Mouse (Mus musculus): ENCODE results near the gene Rubcnl. TPM values are rescaled to one million over a fixed set of nuclear protein-coding genes. Genes with fewer than 3 reads are reported as not detected.
A peak's percentile ranks its signal among the peaks of the same experiment; 100 is the strongest.

Rubcnl gene
- total and polyA plus RNA-seq, 3 experiments = 0.04 to 0.06 TPM; not detected in 1

DNA sequence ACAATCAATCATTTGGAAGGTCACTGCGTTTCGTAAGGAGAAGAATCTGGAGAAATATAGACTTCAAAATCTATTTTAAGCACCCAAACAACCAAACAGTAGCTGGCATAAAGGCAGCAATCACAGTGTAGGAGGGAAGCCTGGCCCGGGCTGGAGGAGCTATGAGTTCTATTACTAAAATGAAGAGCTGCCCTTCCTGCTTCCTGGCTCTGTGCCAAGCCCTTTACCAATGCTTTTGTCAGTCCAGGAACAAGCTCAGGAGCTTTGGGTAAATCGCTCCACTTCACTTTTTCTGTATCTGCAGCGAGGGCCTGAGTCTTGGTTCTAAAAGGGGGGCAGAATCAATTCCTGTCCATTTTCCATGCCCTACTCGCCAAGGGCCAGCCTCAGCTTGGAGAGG is 62.1 kb downstream of the Rubcnl start:
- Histone ChIP-seq H3K4me3 (ENCODE audit: control insufficient read depth in 1 of 2, insufficient read depth in 1 of 2, low read depth in 2 of 2, low read length in 2 of 2) (no peak overlapping the region), H3K36me3 (ENCODE audit: control insufficient read depth in 1 of 2, insufficient read depth in 2 of 2, low read length in 2 of 2) (no peaks in the 10 kb centered on the region), H3K9ac (ENCODE audit: control insufficient read depth, low read depth, low read length, poor library complexity, severe bottlenecking) (no peak overlapping the region), H3K4me1 (ENCODE audit: control insufficient read depth in 1 of 2, insufficient read depth in 2 of 2, low read length in 2 of 2) (no peaks in the 10 kb centered on the region), H3K27me3 (ENCODE audit: control insufficient read depth in 1 of 2, insufficient read depth in 2 of 2, low read length in 2 of 2) (peaks cover 0 to 2% of the 10 kb centered on the region in 2 experiments; a peak in 1 of 4 replicates), H3K9me3 (replicated peaks; ENCODE audit: insufficient read depth, low read length) (no peaks in the 10 kb centered on the region), H3K79me2 (ENCODE audit: control insufficient read depth, insufficient read depth, low read length, poor library complexity) (no peaks in the 10 kb centered on the region), H3K27ac (ENCODE audit: control insufficient read depth, low read depth, low read length) (no peak overlapping the region)
- peak; percentile 33 for DNase-seq (ENCODE audit: low read depth, low spot score)
- TF ChIP-seq SMC3 (IDR thresholded peaks at IDR 0.05; ENCODE audit: low read depth, low read length) (no peak), NELFE (IDR thresholded peaks at IDR 0.05; ENCODE audit: low read depth, low read length) (no peak), ZMIZ1 (IDR thresholded peaks at IDR 0.05; ENCODE audit: low read depth, low read length) (no peak), CTCF (IDR thresholded peaks at IDR 0.05 in 2 of 3, conservative IDR thresholded peaks at IDR 0.05 in 1 of 3; ENCODE audit: control insufficient read depth in 1 of 3, insufficient read depth in 1 of 3, low read depth in 2 of 3, low read length in 3 of 3, poor library complexity in 1 of 3, severe bottlenecking in 1 of 3) (no peak), MYB (IDR thresholded peaks at IDR 0.05; ENCODE audit: low read depth, low read length) (no peak), GABPA (IDR thresholded peaks at IDR 0.05; ENCODE audit: low read depth, low read length) (no peak), CHD2 (IDR thresholded peaks at IDR 0.05; ENCODE audit: low read length) (no peak), TCF12 (IDR thresholded peaks at IDR 0.05; ENCODE audit: low read depth, low read length) (no peak), NRF1 (IDR thresholded peaks at IDR 0.05; ENCODE audit: insufficient read depth, low read depth, low read length, poor library complexity, severe bottlenecking) (no peak), RCOR1 (IDR thresholded peaks at IDR 0.05; ENCODE audit: low read depth, low read length) (no peak), POLR2AphosphoS5 (IDR thresholded peaks at IDR 0.05; ENCODE audit: borderline replicate concordance, low read depth, low read length) (no peak), MAX (IDR thresholded peaks at IDR 0.05; ENCODE audit: low read length) (no peak), GATA1 (IDR thresholded peaks at IDR 0.05; ENCODE audit: low read depth, low read length) (no peak), POLR2A (IDR thresholded peaks at IDR 0.05; ENCODE audit: control insufficient read depth in 1 of 2, insufficient read depth in 1 of 2, low read depth in 1 of 2, low read length in 2 of 2, poor library complexity in 1 of 2) (no peak)

Other genes with a start within 250 kb of the Rubcnl start
- 2.8 and 3.3 TPM in 2 replicates for gene Lrch1, start 68.2 kb upstream of the Rubcnl start, total RNA-seq (2012; rRNA removed)
- 1 to 10 TPM in 1 of 2 experiments, not detected in 1; 6.1 TPM for gene Lrch1, start 68.2 kb upstream of the Rubcnl start, polyA plus RNA-seq (2012; ENCODE audit: insufficient read depth in 1 of 2, insufficient read length in 2 of 2, low read depth in 1 of 2, low replicate concordance in 2 of 2, missing spikeins in 1 of 2)
- not detected in 2 replicates for gene Lrrc63, start 114.9 kb downstream of the Rubcnl start, total RNA-seq (2012; rRNA removed)
- gene Lrrc63, start 114.9 kb downstream of the Rubcnl start, polyA plus RNA-seq (2012; ENCODE audit: insufficient read depth in 1 of 2, insufficient read length in 2 of 2, low read depth in 1 of 2, low replicate concordance in 2 of 2, missing spikeins in 1 of 2) = not detected
- 11.0 and 23.7 TPM in 2 replicates for gene Lcp1, start 115.1 kb downstream of the Rubcnl start, total RNA-seq (2012; rRNA removed)
- 10 to 100 TPM in 1 of 2 experiments, not detected in 1; 20.3 TPM for gene Lcp1, start 115.1 kb downstream of the Rubcnl start, polyA plus RNA-seq (2012; ENCODE audit: insufficient read depth in 1 of 2, insufficient read length in 2 of 2, low read depth in 1 of 2, low replicate concordance in 2 of 2, missing spikeins in 1 of 2)
- gene Cpb2, start 226.3 kb downstream of the Rubcnl start, total RNA-seq (2012; rRNA removed) = not detected in 2 replicates
- gene Cpb2, start 226.3 kb downstream of the Rubcnl start, polyA plus RNA-seq (2012; ENCODE audit: insufficient read depth in 1 of 2, insufficient read length in 2 of 2, low read depth in 1 of 2, low replicate concordance in 2 of 2, missing spikeins in 1 of 2) = not detected

Measured in MEL (cell line).